ENCODE assay signal across 9 mouse cellular contexts in genomic region chr11:118775753-118776152, GRCm38 (mm10).
DNase-seq lines count a peak whose midpoint lies in the region; ATAC-seq and TF ChIP-seq lines count a peak whose summit lies in the region.
"Had no signal": no experiment of that assay in that cellular context is flagged by ENCODE, and none has a peak within 500 bp of the region (broad histone marks: within the 10 kb centered on the region; RNA-seq: fewer than 3 reads in every experiment).

No protein-coding gene starts in this region.

- whole genome bisulfite sequencing in kidney, embryonic 16.5 days, result 11% methylated on average over 3 of the region's 3 CpGs
- 12% methylated on average over 3 of the region's 3 CpGs for WGBS in limb, embryonic 10.5 days
- WGBS in heart, embryonic 10.5 days, result 11% methylated on average over 3 of the region's 3 CpGs

- no peak for ATAC-seq in kidney, embryonic 16.5 days (ENCODE audit: low FRiP score, low TSS enrichment)

- H3K9me3 ChIP-seq in kidney, embryonic 16.5 days (ENCODE audit: low read length), result no peaks in the 10 kb centered on the region
- H3K9me3 ChIP-seq in ES-E14 (ENCODE audit: control insufficient read depth, insufficient read depth, low read depth, low read length), result no peaks in the 10 kb centered on the region
- H3K9me3 ChIP-seq in limb, embryonic 10.5 days (replicated peaks), result no peaks in the 10 kb centered on the region
- no peaks in the 10 kb centered on the region for H3K9me3 ChIP-seq in heart, embryonic 10.5 days

- H3K4me1 ChIP-seq in kidney, embryonic 16.5 days (ENCODE audit: insufficient read depth, low read length), result no peaks in the 10 kb centered on the region; the same call in 1 of the 2 replicates
- peaks cover 2% of the 10 kb centered on the region in 2 experiments; a peak in 1 of 4 replicates for H3K4me1 ChIP-seq in ES-E14 (ENCODE audit: control insufficient read depth in 2 of 2, insufficient read depth in 2 of 2, low read length in 2 of 2, poor library complexity in 1 of 2)
- peaks cover 25% of the 10 kb centered on the region for H3K4me1 ChIP-seq in cortical plate, adult 2 months (ENCODE audit: control insufficient read depth, insufficient read depth, low read length)
- peaks cover 33% of the 10 kb centered on the region for H3K4me1 ChIP-seq in limb, embryonic 10.5 days
- peaks cover 4% of the 10 kb centered on the region; the same call in 1 of the 2 replicates for H3K4me1 ChIP-seq in heart, embryonic 10.5 days

- peaks cover 12% of the 10 kb centered on the region; the same call in 1 of the 2 replicates for H3K27me3 ChIP-seq in kidney, embryonic 16.5 days (ENCODE audit: insufficient read depth, low read length)
- 0 out of 2 replicates have a peak, but pooled peaks cover 5% of the 10 kb centered on the region for H3K27me3 ChIP-seq in limb, embryonic 10.5 days (ENCODE audit: low read depth, poor library complexity, severe bottlenecking)
- 0 out of 2 replicates have a peak, but pooled peaks cover 6% of the 10 kb centered on the region for H3K27me3 ChIP-seq in heart, embryonic 10.5 days (ENCODE audit: insufficient read depth, poor library complexity, severe bottlenecking)

- no peak overlapping the region for H3K27ac ChIP-seq in kidney, embryonic 16.5 days (ENCODE audit: low read length)
- H3K27ac ChIP-seq in ES-E14 (ENCODE audit: insufficient read depth, low read depth, low read length, poor library complexity, severe bottlenecking), result peak overlapping the region; percentile 24; the same call in 1 of the 2 replicates
- H3K27ac ChIP-seq in cortical plate, adult 2 months (ENCODE audit: insufficient read depth, low read length), result peak overlapping the region; percentile 35; the same call in 1 of the 2 replicates
- H3K27ac ChIP-seq in limb, embryonic 10.5 days, result no peak overlapping the region
- H3K27ac ChIP-seq in heart, embryonic 10.5 days, result no peak overlapping the region

- no peak for TF ChIP-seq POLR2A in cortical plate, adult 2 months (IDR thresholded peaks at IDR 0.05; ENCODE audit: extremely low read depth, insufficient read depth, low read length)

- no peak overlapping the region for H3K4me3 ChIP-seq in kidney, embryonic 16.5 days (ENCODE audit: low read length)
- H3K4me3 ChIP-seq in ES-E14 (ENCODE audit: insufficient read depth in 1 of 2, low read depth in 1 of 2, low read length in 2 of 2, poor library complexity in 1 of 2, severe bottlenecking in 1 of 2), result no peak overlapping the region
- no peak overlapping the region for H3K4me3 ChIP-seq in cortical plate, adult 2 months (ENCODE audit: insufficient read depth, low read length)
- H3K4me3 ChIP-seq in limb, embryonic 10.5 days, result no peak overlapping the region
- no peak overlapping the region for H3K4me3 ChIP-seq in heart, embryonic 10.5 days
- H3K4me3 ChIP-seq: myocyte had no signal

- in situ Hi-C loops in ES-E14 (cut with MboI; ENCODE audit: low sequenced_read_pairs in 2 of 2, unreplicated experiment in 2 of 2), result no loop called here

- H3K4me2 ChIP-seq in kidney, embryonic 16.5 days (replicated peaks; ENCODE audit: low read depth, low read length), result no peak overlapping the region

- DNase-seq in kidney, adult 11 months, result peak; percentile 13
- DNase-seq in ES-E14 (ENCODE audit: low read depth, low spot score), result peak; percentile 73
- DNase-seq in limb, embryonic 10.5 days (ENCODE audit: low spot score), result peak; percentile 71
- peak; percentile 31 for DNase-seq in ovary, postnatal 36 days (ENCODE audit: low spot score)
- DNase-seq in layer of hippocampus, postnatal 10 days (ENCODE audit: low spot score in 2 of 2), result no peak
- no peak for DNase-seq in heart, embryonic 10.5 days (ENCODE audit: low spot score)

- no peak overlapping the region for H3K9ac ChIP-seq in kidney, embryonic 16.5 days (replicated peaks; ENCODE audit: low read length)
- no peak overlapping the region for H3K9ac ChIP-seq in ES-E14 (ENCODE audit: insufficient read depth, low read depth, low read length, poor library complexity, severe bottlenecking)

- peak; percentile 60 for TF ChIP-seq CTCF in cortical plate, adult 2 months (IDR thresholded peaks at IDR 0.05; ENCODE audit: extremely low read depth, insufficient read depth, low read length)

- H3K36me3 ChIP-seq in kidney, embryonic 16.5 days (ENCODE audit: insufficient read depth, low read length), result no peaks in the 10 kb centered on the region
- no peaks in the 10 kb centered on the region for H3K36me3 ChIP-seq in ES-E14 (ENCODE audit: control insufficient read depth, insufficient read depth, low read length, poor library complexity, severe bottlenecking)
- no peaks in the 10 kb centered on the region for H3K36me3 ChIP-seq in limb, embryonic 10.5 days
- no peaks in the 10 kb centered on the region for H3K36me3 ChIP-seq in heart, embryonic 10.5 days

TF ChIP-seq in ES-E14, 5 proteins besides CTCF, POLR2A, EP300 and RAD21:
- TF ChIP-seq CHD2 (IDR thresholded peaks at IDR 0.05; ENCODE audit: low read depth, low read length) (no peak), ZNF384 (IDR thresholded peaks at IDR 0.05; ENCODE audit: low read depth, low read length) (no peak)

Comparison
In these comparisons a context has a peak if more than half of its experiments do, and no peak if none do; other contexts are left out.
1. DNase-seq: peak in kidney, adult 11 months (single experiment), ES-E14 (single experiment), limb, embryonic 10.5 days (single experiment) and ovary, postnatal 36 days (single experiment); none in layer of hippocampus, postnatal 10 days (0 of 2) and heart, embryonic 10.5 days (single experiment).
2. H3K27ac ChIP-seq: peak in ES-E14 (single experiment) and cortical plate, adult 2 months (single experiment); none in kidney, embryonic 16.5 days (single experiment), limb, embryonic 10.5 days (single experiment) and heart, embryonic 10.5 days (single experiment).